Mouse (Mus musculus) lung, adult 2 months (tissue): ENCODE results near the gene Ubl4b.

Experiments
- CTCF ChIP-seq: fragments of 200-500 bp; IDR thresholded peaks from 2 replicates; pipeline ENCODE4 v1.5.1; 2011; ENCODE audit warnings: mild to moderate bottlenecking, low read length, control low read depth; ENCODE audit not compliant: insufficient read depth
- POLR2A ChIP-seq: fragments of 200-500 bp; IDR thresholded peaks from 2 replicates; pipeline ENCODE4 v1.6.1; 2011; ENCODE audit warnings: low read depth, mild to moderate bottlenecking, control low read depth, low read length, borderline replicate concordance; ENCODE audit errors: extremely low read depth

DNA sequence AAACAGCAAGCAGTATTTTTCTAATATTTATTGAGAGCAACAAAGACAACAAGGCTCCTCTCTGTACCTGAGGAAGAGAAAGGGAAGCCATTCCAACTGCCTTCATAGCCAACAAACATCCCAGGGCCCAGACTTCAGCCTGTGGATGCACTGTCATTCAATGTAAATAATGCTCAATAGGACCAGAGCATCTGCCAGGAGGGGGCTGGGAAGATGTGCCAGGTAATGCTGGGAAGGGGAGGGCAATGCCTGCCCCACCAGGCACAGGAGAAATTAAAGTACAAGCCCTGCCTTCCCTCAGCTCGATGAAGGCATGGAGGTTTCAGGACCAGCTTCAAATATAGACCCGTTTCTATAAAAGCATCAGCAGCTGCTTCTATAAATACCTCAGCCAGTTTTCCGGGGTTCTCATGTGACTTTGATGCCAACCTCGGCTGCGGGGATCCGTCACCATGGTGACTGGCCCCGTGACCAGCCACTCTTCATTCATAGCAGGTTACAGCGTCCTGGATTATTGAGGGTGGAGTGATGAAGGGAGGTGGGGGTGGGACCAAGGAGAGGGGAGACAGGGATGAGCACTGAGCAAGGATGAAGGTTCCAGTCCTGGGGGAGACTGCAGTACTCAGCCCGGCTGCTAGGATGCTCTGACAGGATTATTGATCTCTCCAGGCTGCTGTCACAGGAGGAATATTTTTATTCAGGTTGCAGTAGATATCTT lies 26.3 kb downstream of the Ubl4b start:
- TF ChIP-seq CTCF (no peak), POLR2A (no peak)
